Mouse (Mus musculus): ENCODE measurements around the gene Fam110c.

GRCm38 (mm10) chr12:31026423-31026822, 47.2 kb upstream of the Fam110c start:
- no peak for TF ChIP-seq CTCF (IDR thresholded peaks at IDR 0.05; ENCODE audit: borderline replicate concordance, control insufficient read depth, extremely low read depth, insufficient read depth, low read length, poor library complexity)
- TF ChIP-seq POLR2A (IDR thresholded peaks at IDR 0.05; ENCODE audit: control insufficient read depth, extremely low read depth, insufficient read depth, low read length, poor library complexity) = no peak

Measured in thymus, adult 2 months (tissue).